Comparison of ENCODE assay signal across 26 mouse cellular contexts in genomic region chr17:29099076-29099475, GRCm38 (mm10). TPM values are rescaled to one million over a fixed set of nuclear protein-coding genes. Genes with fewer than 3 reads are reported as not detected.
DNase-seq lines count a peak whose midpoint lies in the region; ATAC-seq and TF ChIP-seq lines count a peak whose summit lies in the region.
"Had no signal": no experiment of that assay in that cellular context is flagged by ENCODE, and none has a peak within 500 bp of the region (broad histone marks: within the 10 kb centered on the region; RNA-seq: fewer than 3 reads in every experiment).

No protein-coding gene starts in this region.

- H3K4me1 ChIP-seq in kidney, embryonic 14.5 days (ENCODE audit: control insufficient read depth, insufficient read depth, low read length), result peaks cover 10% of the 10 kb centered on the region; the same call in 1 of the 2 replicates
- H3K4me1 ChIP-seq in thymus, adult 2 months (replicated peaks; ENCODE audit: control insufficient read depth, insufficient read depth, low read length), result peaks cover 22% of the 10 kb centered on the region
- no peaks in the 10 kb centered on the region for H3K4me1 ChIP-seq in embryonic fibroblast, embryonic 13.5 days (ENCODE audit: control insufficient read depth, insufficient read depth, low read length)
- peaks cover 9% of the 10 kb centered on the region for H3K4me1 ChIP-seq in hindbrain, embryonic 12.5 days

- H3K36me3 ChIP-seq in kidney, embryonic 14.5 days (ENCODE audit: control insufficient read depth, insufficient read depth, low read length), result no peaks in the 10 kb centered on the region
- no peaks in the 10 kb centered on the region for H3K36me3 ChIP-seq in thymus, adult 2 months (ENCODE audit: control insufficient read depth, insufficient read depth, low read length)
- H3K36me3 ChIP-seq in hindbrain, embryonic 12.5 days, result no peaks in the 10 kb centered on the region
- H3K36me3 ChIP-seq: embryonic facial prominence, embryonic 12.5 days; midbrain, embryonic 12.5 days had no signal

- no peak overlapping the region for H3K27ac ChIP-seq in kidney, embryonic 14.5 days (ENCODE audit: low read depth, low read length)
- no peak overlapping the region for H3K27ac ChIP-seq in thymus, adult 2 months (ENCODE audit: control insufficient read depth, insufficient read depth, low read length)
- H3K27ac ChIP-seq in embryonic fibroblast, embryonic 13.5 days (ENCODE audit: insufficient read depth, low read length), result no peak overlapping the region
- H3K27ac ChIP-seq in hindbrain, embryonic 12.5 days, result no peak overlapping the region
- H3K27ac ChIP-seq: embryonic facial prominence, embryonic 12.5 days; forebrain, embryonic 13.5 days; gastrocnemius, adult 2 months; heart, embryonic 13.5 days; hindbrain, embryonic 13.5 days; intestine, embryonic 15.5 days; layer of hippocampus, adult 2 months; midbrain, embryonic 12.5 days; neural tube, embryonic 12.5 days had no signal

- no peak for TF ChIP-seq CTCF in thymus, adult 2 months (IDR thresholded peaks at IDR 0.05; ENCODE audit: borderline replicate concordance, control insufficient read depth, extremely low read depth, insufficient read depth, low read length, poor library complexity)
- no peak for TF ChIP-seq CTCF in embryonic fibroblast, embryonic 13.5 days (IDR thresholded peaks at IDR 0.05; ENCODE audit: borderline replicate concordance, insufficient read depth, low read length)

- peaks cover 5% of the 10 kb centered on the region; the same call in 1 of the 2 replicates for H3K27me3 ChIP-seq in kidney, embryonic 14.5 days (ENCODE audit: control insufficient read depth, insufficient read depth, low read length)
- peaks cover 6% of the 10 kb centered on the region; the same call in 1 of the 2 replicates for H3K27me3 ChIP-seq in thymus, adult 2 months (ENCODE audit: control insufficient read depth, insufficient read depth, low read length)
- peaks cover 20% of the 10 kb centered on the region for H3K27me3 ChIP-seq in hindbrain, embryonic 12.5 days
- H3K27me3 ChIP-seq: intestine, embryonic 15.5 days had no signal

- H3K4me2 ChIP-seq in kidney, embryonic 14.5 days (replicated peaks; ENCODE audit: low read depth, low read length), result no peak overlapping the region
- no peak overlapping the region for H3K4me2 ChIP-seq in hindbrain, embryonic 12.5 days (replicated peaks)
- H3K4me2 ChIP-seq: embryonic facial prominence, embryonic 12.5 days; forebrain, embryonic 13.5 days; heart, embryonic 13.5 days; hindbrain, embryonic 13.5 days; intestine, embryonic 15.5 days; midbrain, embryonic 12.5 days; neural tube, embryonic 12.5 days had no signal

- ATAC-seq in kidney, embryonic 14.5 days (ENCODE audit: low FRiP score, low TSS enrichment), result no peak
- ATAC-seq in hindbrain, embryonic 12.5 days (ENCODE audit: low FRiP score), result no peak
- no peak for ATAC-seq in monocyte, adult 5-6 weeks (replicated peaks; ENCODE audit: insufficient number of reproducible peaks, low FRiP score, low TSS enrichment, poor library complexity, severe bottlenecking)
- ATAC-seq: activated CD4-positive, CD25-positive, alpha-beta regulatory T cell, adult 4 months; forebrain, embryonic 13.5 days; intestine, embryonic 15.5 days; lung, postnatal 0 days had no signal

- 89% methylated on average over 8 of the region's 8 CpGs for WGBS in kidney, embryonic 14.5 days
- WGBS in thymus, adult 2 months, result 55% methylated on average over 8 of the region's 8 CpGs
- WGBS in hindbrain, embryonic 12.5 days, result 81% methylated on average over 8 of the region's 8 CpGs

- no peaks in the 10 kb centered on the region for H3K9me3 ChIP-seq in kidney, embryonic 14.5 days (ENCODE audit: control insufficient read depth, low read length)
- peaks cover 3% of the 10 kb centered on the region; the same call in 1 of the 2 replicates for H3K9me3 ChIP-seq in hindbrain, embryonic 12.5 days (replicated peaks)
- H3K9me3 ChIP-seq: hindbrain, embryonic 13.5 days; intestine, embryonic 15.5 days; neural tube, embryonic 12.5 days had no signal

- H3K9ac ChIP-seq in kidney, embryonic 14.5 days (ENCODE audit: low read depth, low read length), result no peak overlapping the region
- H3K9ac ChIP-seq in hindbrain, embryonic 12.5 days, result no peak overlapping the region
- H3K9ac ChIP-seq: embryonic facial prominence, embryonic 12.5 days; forebrain, embryonic 13.5 days; heart, embryonic 13.5 days; hindbrain, embryonic 13.5 days; intestine, embryonic 15.5 days; midbrain, embryonic 12.5 days; neural tube, embryonic 12.5 days had no signal

- DNase-seq in kidney, postnatal 25 days, result peak; percentile 1 to 30
- DNase-seq in thymus, postnatal 4 days, result peak; percentile 7
- no peak for DNase-seq in thymus, adult 2 months
- DNase-seq: adrenal gland, adult 8-10 months; cerebellum, adult 11-12 months; gastrocnemius, adult 2 months; kidney, adult 8-10 months; kidney, postnatal 14 days; retina, postnatal 1 day had no signal

- no peak for TF ChIP-seq POLR2A in thymus, adult 2 months (IDR thresholded peaks at IDR 0.05; ENCODE audit: control insufficient read depth, extremely low read depth, insufficient read depth, low read length, poor library complexity)
- TF ChIP-seq POLR2A in embryonic fibroblast, embryonic 13.5 days (IDR thresholded peaks at IDR 0.05; ENCODE audit: low read depth, low read length), result 0 out of 2 replicates have a peak, but pooled peaks have one; percentile 7

- H3K4me3 ChIP-seq in kidney, embryonic 14.5 days (ENCODE audit: low read length), result no peak overlapping the region
- H3K4me3 ChIP-seq in thymus, adult 2 months (ENCODE audit: control insufficient read depth, insufficient read depth, low read length), result no peak overlapping the region
- H3K4me3 ChIP-seq in embryonic fibroblast, embryonic 13.5 days (ENCODE audit: insufficient read depth, low read length), result no peak overlapping the region
- no peak overlapping the region for H3K4me3 ChIP-seq in hindbrain, embryonic 12.5 days
- H3K4me3 ChIP-seq: embryonic facial prominence, embryonic 12.5 days; erythroblast, embryonic 14.5 days; forebrain, embryonic 13.5 days; gastrocnemius, adult 2 months; heart, embryonic 13.5 days; hindbrain, embryonic 13.5 days; intestine, embryonic 15.5 days; layer of hippocampus, adult 2 months; midbrain, embryonic 12.5 days; neural tube, embryonic 12.5 days had no signal

RNA-seq across cellular contexts. Expression of gene Cdkn1a, which starts 8.3 kb away (rescaled TPM):
- polyA plus RNA-seq in kidney, embryonic 14.5 days (2014; fragmentation: Nextera tagmentation; extraction: Ambion mirVana), result 37.4 and 45.6 TPM in 2 replicates
- 28.4 and 31.1 TPM in 2 replicates for polyA plus RNA-seq in thymus, adult 2 months (2012; rRNA removed)
- 453 and 677 TPM in 2 replicates for polyA plus RNA-seq in embryonic fibroblast, embryonic 13.5 days (2011; ENCODE audit: insufficient read length, low read depth, missing spikeins)
- 39.0 and 43.6 TPM in 2 replicates for polyA plus RNA-seq in hindbrain, embryonic 12.5 days (2016; fragmentation: Nextera tagmentation; extraction: Ambion mirVana)
- 10.7 to 29.2 TPM (median 15.7 TPM) in 3 replicates for total RNA-seq in monocyte, adult 5-6 weeks (2017)

RNA-seq across cellular contexts. Expression of gene Rab44, which starts 14.9 kb away (rescaled TPM):
- polyA plus RNA-seq in kidney, embryonic 14.5 days (2014; fragmentation: Nextera tagmentation; extraction: Ambion mirVana), result 0.39 TPM in 1 of 2 replicates, not detected in the other
- polyA plus RNA-seq in thymus, adult 2 months (2012; rRNA removed), result 8.3 and 8.9 TPM in 2 replicates
- polyA plus RNA-seq in embryonic fibroblast, embryonic 13.5 days (2011; ENCODE audit: insufficient read length, low read depth, missing spikeins), result not detected in 2 replicates
- 0.34 and 1.1 TPM in 2 replicates for polyA plus RNA-seq in hindbrain, embryonic 12.5 days (2016; fragmentation: Nextera tagmentation; extraction: Ambion mirVana)
- 19.9 to 98.4 TPM (median 83.3 TPM) in 3 replicates for total RNA-seq in monocyte, adult 5-6 weeks (2017)
- total RNA-seq: liver, adult 2 months had no signal
- polyA plus RNA-seq: activated CD4-positive, CD25-positive, alpha-beta regulatory T cell, adult 4 months; forebrain, embryonic 13.5 days; limb, embryonic 11.5 days had no signal
